Mouse (Mus musculus): ENCODE data around the gene Mbd3. TPM values are rescaled to one million over a fixed set of nuclear protein-coding genes. Genes with fewer than 3 reads are reported as not detected.

The Mbd3 gene
- polyA plus RNA-seq, 1 experiment from 2014 or later: 81.1 TPM

DNA sequence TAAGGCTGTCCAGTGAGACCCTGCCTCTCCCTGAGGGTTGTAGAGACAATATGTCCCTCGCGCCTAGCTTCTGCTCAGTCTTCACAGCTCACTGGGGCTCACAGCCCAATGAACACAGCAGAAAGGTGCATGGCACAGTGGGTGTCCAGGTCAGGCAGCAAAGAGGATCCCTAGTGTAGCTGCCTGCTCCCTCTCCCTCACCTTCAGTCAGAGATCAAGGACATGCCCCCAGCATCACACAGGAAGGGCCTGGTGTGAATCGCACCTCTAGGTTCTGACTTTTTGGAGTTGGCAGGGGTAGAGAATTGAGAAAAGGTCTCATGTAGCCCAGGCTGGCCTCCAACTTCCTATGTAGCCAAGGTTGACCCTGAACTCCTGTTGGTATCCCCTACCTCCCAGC is 35.5 kb upstream of the Mbd3 start:
- H3K4me1 ChIP-seq (replicated peaks; ENCODE audit: control insufficient read depth, insufficient read depth): peaks cover 6% of the 10 kb centered on the region; the same call in 1 of the 2 replicates
- H3K4me3 ChIP-seq (ENCODE audit: low read depth, low read length): no peak overlapping the region
- 77% methylated on average over 3 of the region's 3 CpGs for WGBS
- H3K4me2 ChIP-seq (replicated peaks; ENCODE audit: low read depth): no peak overlapping the region
- H3K36me3 ChIP-seq (ENCODE audit: control insufficient read depth, insufficient read depth, low read length): 0 out of 2 replicates have a peak, but pooled peaks cover 4% of the 10 kb centered on the region
- TF ChIP-seq EP300 (optimal IDR thresholded peaks at IDR 0.05) (no peak), CTCF (IDR thresholded peaks at IDR 0.05; ENCODE audit: low read depth) (no peak)
- no peaks in the 10 kb centered on the region for H3K27me3 ChIP-seq (ENCODE audit: control insufficient read depth, insufficient read depth, low read length)
- no peak for DNase-seq (ENCODE audit: low spot score)
- peak overlapping the region; percentile 35; the same call in 1 of the 2 replicates for H3K9ac ChIP-seq (ENCODE audit: low read length)
- ATAC-seq (ENCODE audit: low FRiP score, low TSS enrichment): no peak
- H3K27ac ChIP-seq (replicated peaks): peak overlapping the region; percentile 87
- H3K9me3 ChIP-seq (ENCODE audit: control insufficient read depth, low read length): no peaks in the 10 kb centered on the region

DNA sequence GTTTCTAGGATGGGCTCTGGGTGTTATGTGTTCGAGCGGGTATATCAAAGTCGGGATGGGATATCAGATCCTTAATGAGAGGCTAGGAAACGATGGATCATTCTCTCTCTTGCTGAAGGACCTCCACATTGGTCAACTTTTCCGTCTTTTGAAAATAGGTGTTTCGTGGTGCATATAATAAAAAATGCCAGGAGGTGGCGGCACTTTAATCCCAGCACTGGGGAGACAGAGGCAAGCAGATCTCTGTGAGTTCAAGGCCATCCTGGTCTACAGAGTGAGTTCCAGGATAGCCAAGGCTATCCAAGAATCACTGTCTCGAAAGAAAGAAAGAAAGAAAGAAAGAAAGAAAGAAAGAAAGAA is 34.9 kb upstream of the Mbd3 start:
- H3K4me3 ChIP-seq (ENCODE audit: low read depth, low read length): no peak overlapping the region
- H3K4me1 ChIP-seq (replicated peaks; ENCODE audit: control insufficient read depth, insufficient read depth): peaks cover 6% of the 10 kb centered on the region; the same call in 1 of the 2 replicates
- no peak overlapping the region for H3K9ac ChIP-seq (ENCODE audit: low read length)
- 0 out of 2 replicates have a peak overlapping the region, but pooled peaks have one; percentile 4 for H3K27ac ChIP-seq (replicated peaks)
- TF ChIP-seq CTCF (IDR thresholded peaks at IDR 0.05; ENCODE audit: low read depth) (peak; percentile 33), EP300 (optimal IDR thresholded peaks at IDR 0.05) (no peak)
- no peak for DNase-seq (ENCODE audit: low spot score)
- ATAC-seq (ENCODE audit: low FRiP score, low TSS enrichment): no peak
- 0 out of 2 replicates have a peak, but pooled peaks cover 4% of the 10 kb centered on the region for H3K36me3 ChIP-seq (ENCODE audit: control insufficient read depth, insufficient read depth, low read length)
- WGBS: 8% methylated on average over 8 of the region's 8 CpGs
- H3K27me3 ChIP-seq (ENCODE audit: control insufficient read depth, insufficient read depth, low read length): no peaks in the 10 kb centered on the region
- H3K4me2 ChIP-seq (replicated peaks; ENCODE audit: low read depth): no peak overlapping the region
- no peaks in the 10 kb centered on the region for H3K9me3 ChIP-seq (ENCODE audit: control insufficient read depth, low read length)

DNA sequence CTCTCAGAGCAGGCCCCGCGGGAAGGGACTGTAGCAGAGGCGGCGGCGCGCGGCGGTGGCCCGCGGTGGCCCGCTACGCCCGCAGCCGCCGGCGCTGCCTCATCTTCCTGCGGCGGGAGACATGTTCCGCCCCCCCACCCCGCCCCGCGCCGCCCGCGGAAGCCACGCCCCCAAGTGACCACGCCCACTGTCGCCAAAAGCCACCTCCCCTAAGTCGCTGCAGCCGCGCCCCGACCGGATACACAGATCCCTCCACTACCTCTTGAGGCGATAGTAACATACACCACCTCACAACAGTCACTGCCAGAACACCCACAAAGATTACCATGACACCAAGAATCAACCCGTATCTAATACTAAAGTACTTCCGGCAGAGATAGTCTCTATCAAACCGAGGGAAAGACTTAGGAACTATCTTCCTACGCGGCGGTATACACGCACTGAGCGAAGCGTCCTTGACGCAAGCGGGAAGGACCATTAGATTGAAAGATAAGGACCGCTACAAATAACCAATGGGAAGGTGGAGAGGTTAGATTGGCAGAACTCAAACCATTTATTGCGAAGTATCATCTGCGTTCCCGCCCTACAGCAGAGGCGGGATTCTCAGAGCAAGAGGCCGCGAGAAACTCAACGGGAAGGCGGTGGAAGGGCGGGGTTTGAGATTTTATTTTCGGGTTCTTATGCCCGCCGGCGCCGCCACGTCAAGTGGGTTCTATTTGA is 34.3 kb upstream of the Mbd3 start, which contains the start of gene Tcf3:
Gene Tcf3, minus strand, starts transcription at position 135 of the 720 bp plus-strand sequence.
- peak within 1 kb of the TSS; percentile 95 for H3K9ac ChIP-seq (ENCODE audit: low read length)
- peak within 1 kb of the TSS; percentile 99 for H3K4me3 ChIP-seq (ENCODE audit: low read depth, low read length)
- under 1% methylated on average over 58 of the region's 61 CpGs for WGBS
- H3K27ac ChIP-seq (replicated peaks): peak within 1 kb of the TSS; percentile 84
- H3K4me2 ChIP-seq (replicated peaks; ENCODE audit: low read depth): peak within 1 kb of the TSS; percentile 83
- H3K4me1 ChIP-seq (replicated peaks; ENCODE audit: control insufficient read depth, insufficient read depth): peaks cover 6% of the 10 kb centered on the region; the same call in 1 of the 2 replicates
- peak; percentile 92 for ATAC-seq (ENCODE audit: low FRiP score, low TSS enrichment)
- H3K9me3 ChIP-seq (ENCODE audit: control insufficient read depth, low read length): no peaks in the 10 kb centered on the region
- peak; percentile 95 for DNase-seq (ENCODE audit: low spot score)
- peaks cover 7% of the 10 kb centered on the region; the same call in 1 of the 2 replicates for H3K36me3 ChIP-seq (ENCODE audit: control insufficient read depth, insufficient read depth, low read length)
- no peaks in the 10 kb centered on the region for H3K27me3 ChIP-seq (ENCODE audit: control insufficient read depth, insufficient read depth, low read length)
- TF ChIP-seq EP300 (optimal IDR thresholded peaks at IDR 0.05) (peak; percentile 95), CTCF (IDR thresholded peaks at IDR 0.05; ENCODE audit: low read depth) (peak; percentile 20; the same call in 1 of the 2 replicates)

DNA sequence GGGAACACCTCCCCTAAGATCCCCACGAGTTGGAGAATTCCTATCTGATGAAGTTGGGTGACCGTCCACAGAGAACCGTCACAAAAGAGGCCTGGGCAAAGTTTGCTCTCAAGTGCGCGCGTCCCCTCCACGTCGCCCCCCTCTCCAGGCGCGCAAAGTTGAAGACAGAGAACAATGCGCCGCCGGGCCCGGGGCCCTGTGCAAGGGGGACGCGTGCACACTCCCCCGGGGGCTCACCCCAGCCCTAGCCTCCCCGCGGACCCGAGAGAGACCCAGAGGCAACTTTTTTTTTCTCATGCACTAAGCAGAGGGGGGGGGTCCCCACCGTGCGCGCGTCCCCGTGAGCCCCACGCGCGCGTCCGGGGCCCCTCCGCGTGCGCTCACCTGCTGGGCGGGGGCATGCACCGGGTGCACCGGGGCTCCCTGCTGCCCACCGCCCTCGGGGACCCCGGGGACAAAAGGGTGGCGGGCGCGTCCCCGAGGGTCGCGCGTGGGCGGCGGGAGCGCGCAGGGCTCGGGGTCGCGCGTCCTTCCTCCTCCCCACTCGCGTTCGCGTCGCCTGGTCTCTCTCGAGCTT is 33.7 kb upstream of the Mbd3 start:
- TF ChIP-seq EP300 (optimal IDR thresholded peaks at IDR 0.05) (no peak), CTCF (IDR thresholded peaks at IDR 0.05; ENCODE audit: low read depth) (no peak)
- Histone ChIP-seq H3K27ac (replicated peaks) (peak overlapping the region; percentile 84), H3K9me3 (ENCODE audit: control insufficient read depth, low read length) (no peaks in the 10 kb centered on the region), H3K9ac (ENCODE audit: low read length) (peak overlapping the region; percentile 95), H3K4me1 (replicated peaks; ENCODE audit: control insufficient read depth, insufficient read depth) (peaks cover 6% of the 10 kb centered on the region; the same call in 1 of the 2 replicates), H3K4me3 (ENCODE audit: low read depth, low read length) (peak overlapping the region; percentile 99), H3K27me3 (ENCODE audit: control insufficient read depth, insufficient read depth, low read length) (no peaks in the 10 kb centered on the region), H3K36me3 (ENCODE audit: control insufficient read depth, insufficient read depth, low read length) (peaks cover 11% of the 10 kb centered on the region; the same call in 1 of the 2 replicates), H3K4me2 (replicated peaks; ENCODE audit: low read depth) (peak overlapping the region; percentile 83)
- ATAC-seq (ENCODE audit: low FRiP score, low TSS enrichment) (no peak), DNase-seq (ENCODE audit: low spot score) (peak; percentile 56)
- WGBS: 0% methylated on average over 45 of the region's 60 CpGs

DNA sequence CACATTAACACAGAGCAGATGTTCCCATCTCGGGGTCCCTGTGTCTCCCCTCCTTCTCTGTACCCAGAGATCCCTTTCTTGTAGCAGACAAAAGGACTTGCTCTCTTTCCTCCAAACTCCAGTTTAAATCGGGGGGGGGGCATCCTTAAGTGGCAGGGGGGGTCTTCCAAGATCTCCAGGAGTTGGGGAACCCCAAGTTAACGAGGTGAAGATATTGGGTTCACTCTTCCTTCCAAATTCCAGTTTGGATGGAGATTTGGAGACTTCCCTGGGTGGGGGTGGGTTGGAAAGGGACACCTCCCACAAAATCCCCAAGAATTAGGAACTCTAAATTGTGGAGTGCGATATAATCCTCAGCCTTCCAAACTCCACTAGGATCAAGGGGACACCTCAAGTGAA is 33.0 kb upstream of the Mbd3 start:
- H3K4me3 ChIP-seq (ENCODE audit: low read depth, low read length): peak overlapping the region; percentile 99
- no peaks in the 10 kb centered on the region for H3K9me3 ChIP-seq (ENCODE audit: control insufficient read depth, low read length)
- peaks cover 16% of the 10 kb centered on the region for H3K36me3 ChIP-seq (ENCODE audit: control insufficient read depth, insufficient read depth, low read length)
- H3K27me3 ChIP-seq (ENCODE audit: control insufficient read depth, insufficient read depth, low read length): no peaks in the 10 kb centered on the region
- H3K4me1 ChIP-seq (replicated peaks; ENCODE audit: control insufficient read depth, insufficient read depth): peaks cover 6% of the 10 kb centered on the region; the same call in 1 of the 2 replicates
- DNase-seq (ENCODE audit: low spot score) (no peak), ATAC-seq (ENCODE audit: low FRiP score, low TSS enrichment) (no peak)
- WGBS: 3% methylated on average over 4 of the region's 4 CpGs
- H3K27ac ChIP-seq (replicated peaks): peak overlapping the region; percentile 84; the same call in 1 of the 2 replicates
- H3K4me2 ChIP-seq (replicated peaks; ENCODE audit: low read depth): peak overlapping the region; percentile 83
- H3K9ac ChIP-seq (ENCODE audit: low read length): peak overlapping the region; percentile 95
- TF ChIP-seq CTCF (IDR thresholded peaks at IDR 0.05; ENCODE audit: low read depth) (no peak), EP300 (optimal IDR thresholded peaks at IDR 0.05) (no peak)

All from stomach, postnatal 0 days (tissue).